Mouse (Mus musculus) left cerebral cortex, adult 18-20 months (tissue): ENCODE results near the gene Lbp. TPM values are rescaled to one million over a fixed set of nuclear protein-coding genes. Genes with fewer than 3 reads are reported as not detected.
A peak's percentile ranks its signal among the peaks of the same experiment; 100 is the strongest.

Experiments
- DNase-seq, 2 experiments: peaks; one replicate each; pipeline ENCODE4 v3.0.0; 2021 to 2022; ENCODE audit warnings: low spot score in 2 of 2, mixed read lengths in 1 of 2
- total RNA-seq, 2 experiments: library from RNA; stranded (reverse); gene quantifications; 2 replicates each; pipeline ENCODE4 v1.2.3; 2021

Gene Lbp
- total RNA-seq, 2 experiments from 2014 or later, result 1.3 to 1.5 TPM

- DNase-seq, result peak; percentile 84 to 85
Observed at GRCm38 (mm10) chr2:158360873-158361677, 54.8 kb downstream of the Lbp start.

GRCm38 (mm10) chr2:158361678-158362320 lies 55.5 kb downstream of the Lbp start:
- no peak for DNase-seq

DNA sequence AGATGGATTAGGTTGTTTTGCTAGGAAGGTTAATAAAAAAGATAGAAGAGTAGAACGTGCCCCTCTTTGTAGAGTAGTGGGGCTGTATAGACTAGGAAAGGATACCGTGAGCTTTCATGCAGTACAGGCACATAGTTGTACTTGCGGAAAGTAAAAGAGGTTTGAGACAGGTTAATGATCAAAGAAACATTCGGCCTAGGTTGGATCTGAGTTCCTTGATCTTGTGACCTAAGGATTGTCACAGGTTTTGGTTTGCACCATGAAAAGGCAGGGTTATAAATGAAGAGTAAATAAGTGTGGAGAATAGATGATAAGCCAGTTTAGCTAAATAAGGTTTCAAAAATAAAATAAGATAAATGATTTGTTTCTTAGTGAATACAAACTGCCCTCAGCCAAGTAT lies 57.9 kb downstream of the Lbp start:
- DNase-seq, result no peak

DNA sequence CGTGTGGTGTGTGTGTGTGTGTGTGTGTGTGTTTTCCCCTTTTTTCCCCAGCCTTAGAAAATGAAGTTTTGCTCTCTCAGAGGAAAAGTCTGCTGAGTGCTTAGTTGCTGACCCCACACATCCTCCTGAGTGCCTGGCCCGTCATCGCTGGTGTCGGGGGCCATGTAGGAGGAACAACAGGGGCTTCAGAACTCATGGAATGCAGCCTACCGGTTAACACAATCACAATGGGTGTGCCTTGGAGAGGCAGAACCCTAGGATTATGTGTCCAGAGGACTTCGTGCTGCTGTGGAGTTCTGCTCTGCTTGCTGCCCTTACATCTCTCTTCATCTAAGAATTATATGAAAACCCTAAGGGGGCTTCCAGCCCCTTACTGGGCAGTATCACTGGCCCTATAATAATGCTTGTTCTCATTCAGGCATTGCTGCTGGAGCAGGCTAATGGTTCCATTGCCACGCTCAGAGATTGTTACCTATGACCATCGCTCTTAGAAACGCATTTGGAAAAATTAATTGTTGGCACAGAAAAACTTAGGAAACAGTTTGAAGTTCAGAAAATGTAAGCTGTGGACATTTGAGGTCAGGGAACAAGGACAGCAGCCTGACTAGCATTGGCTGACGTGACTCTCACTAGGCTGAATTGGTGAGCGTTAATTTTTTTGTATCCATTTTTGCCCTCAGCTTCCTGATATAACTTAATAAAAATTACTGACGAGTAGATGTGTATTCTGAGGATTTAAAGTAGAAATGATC lies 59.0 kb downstream of the Lbp start:
- DNase-seq, result no peak

DNA sequence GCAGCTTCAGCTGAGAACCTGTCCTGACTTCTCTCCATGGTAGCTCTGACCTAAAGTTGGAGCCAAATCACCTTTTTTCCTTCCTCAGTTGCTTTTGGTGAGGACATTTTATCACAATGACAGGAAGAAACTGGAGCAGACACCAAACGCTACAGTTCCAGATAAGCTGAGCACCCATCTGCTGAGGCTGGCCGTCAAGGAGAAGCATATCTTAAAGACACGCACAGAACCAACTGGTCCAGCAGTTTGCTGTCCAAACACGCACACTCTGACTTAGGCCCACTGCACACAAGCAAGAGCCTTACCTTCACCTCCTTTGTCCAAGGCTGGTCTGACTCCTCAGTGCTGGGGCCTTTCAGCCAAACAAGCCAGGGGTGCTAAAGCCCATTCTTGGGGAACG lies 61.4 kb downstream of the Lbp start:
- no peak for DNase-seq

DNA sequence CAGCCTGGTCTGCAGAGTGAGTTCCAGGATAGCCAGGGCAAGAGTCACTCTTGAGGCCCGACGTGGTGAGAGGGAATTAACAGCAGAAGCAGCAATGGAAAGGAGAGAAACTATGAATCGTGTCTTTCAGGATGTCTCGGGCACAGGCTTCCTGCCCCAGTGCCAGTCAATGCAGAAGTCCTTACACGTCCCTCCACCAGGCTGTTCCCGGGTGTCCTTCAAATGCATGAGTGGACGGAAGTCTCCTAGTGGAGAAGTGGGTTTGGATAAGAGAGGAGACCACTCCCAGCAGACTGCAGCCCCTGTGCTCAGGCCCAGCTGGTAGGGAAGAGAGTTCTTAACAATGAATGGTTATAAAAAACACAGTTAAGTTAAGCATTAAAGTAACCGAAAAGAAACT lies 62.0 kb downstream of the Lbp start:
- no peak for DNase-seq

DNA sequence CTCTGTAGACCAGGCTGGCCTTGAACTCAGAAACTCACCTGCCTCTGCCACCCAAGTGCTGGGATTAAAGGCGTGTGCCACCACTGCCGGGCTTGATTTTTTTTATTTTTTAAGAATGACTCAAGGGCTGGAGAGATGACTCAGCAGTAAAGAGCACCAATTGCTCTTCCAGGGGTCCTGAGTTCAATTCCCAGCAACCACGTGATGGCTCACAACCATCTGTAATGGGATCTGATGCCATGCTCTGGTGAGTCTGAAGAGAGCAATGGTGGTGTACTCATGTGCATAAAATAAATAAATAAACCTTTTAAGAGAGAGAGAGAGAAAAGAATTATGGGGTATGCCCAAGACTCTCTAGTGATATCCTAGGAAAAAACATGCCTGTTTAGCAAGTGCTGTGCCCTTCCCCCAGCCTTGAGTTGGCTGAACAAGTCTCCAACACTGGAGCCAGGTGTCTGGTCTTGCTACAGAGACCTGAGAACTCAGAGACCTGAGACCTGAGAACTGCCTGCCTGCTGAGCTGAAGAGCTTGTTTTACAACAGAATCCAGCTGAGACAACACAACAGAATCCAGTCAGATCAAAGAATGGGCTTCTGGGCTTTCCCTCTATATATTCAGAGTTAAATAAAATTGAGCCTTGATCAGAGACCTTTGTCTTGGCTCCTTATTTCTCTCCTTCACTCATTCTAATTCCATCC lies 63.3 kb downstream of the Lbp start:
- no peak for DNase-seq

DNA sequence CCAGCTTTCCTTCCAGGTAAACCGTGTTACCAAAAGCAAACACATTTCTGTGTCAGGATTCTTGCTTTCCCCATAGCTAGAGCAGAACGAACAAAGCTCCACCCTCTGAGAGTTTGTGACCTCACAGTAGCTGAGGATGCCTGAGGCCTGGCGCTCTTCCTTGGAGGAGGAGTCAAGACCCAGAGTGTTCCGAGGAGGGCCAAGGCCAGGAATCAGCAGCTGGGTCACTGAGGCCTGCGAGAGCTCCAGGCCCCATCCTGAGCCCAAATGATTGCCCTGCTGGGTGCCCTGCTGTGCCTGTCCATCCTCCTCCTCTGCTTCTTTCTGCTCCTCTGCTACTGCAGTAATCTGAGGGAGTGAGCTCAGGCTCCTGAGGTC lies 63.9 kb downstream of the Lbp start:
- no peak for DNase-seq

DNA sequence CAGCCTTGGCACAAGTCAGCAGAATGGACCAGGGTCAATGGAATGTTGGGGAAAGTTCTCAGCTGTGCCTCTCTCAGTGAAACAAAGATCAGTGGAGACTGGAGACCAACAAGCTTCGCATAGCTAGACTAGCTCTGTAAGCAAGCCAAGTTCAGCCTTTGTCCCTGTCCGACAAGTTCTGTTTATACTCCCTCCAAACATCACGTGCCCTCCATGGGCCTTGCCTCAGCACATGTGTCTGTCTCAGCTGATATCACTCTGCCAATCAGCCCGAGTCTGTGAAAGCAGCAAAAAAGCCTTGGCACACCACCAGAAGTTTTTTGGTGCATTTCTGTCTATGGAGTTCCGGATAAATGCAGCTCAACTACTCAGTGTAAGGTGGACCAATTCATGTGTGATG lies 66.8 kb downstream of the Lbp start:
- DNase-seq, result no peak

- no peak for DNase-seq
Observed at GRCm38 (mm10) chr2:158373516-158373915, 67.2 kb downstream of the Lbp start.

- peak; percentile 93 to 95 for DNase-seq
Observed at GRCm38 (mm10) chr2:158375443-158376122, 69.3 kb downstream of the Lbp start, which contains the start of gene Snhg11. TSS of gene Snhg11 (plus strand) at chr2:158375638.

GRCm38 (mm10) chr2:158376123-158376687 lies 69.9 kb downstream of the Lbp start:
- DNase-seq, result no peak

GRCm38 (mm10) chr2:158376798-158377197 lies 70.5 kb downstream of the Lbp start:
- peak; percentile 54 for DNase-seq

DNA sequence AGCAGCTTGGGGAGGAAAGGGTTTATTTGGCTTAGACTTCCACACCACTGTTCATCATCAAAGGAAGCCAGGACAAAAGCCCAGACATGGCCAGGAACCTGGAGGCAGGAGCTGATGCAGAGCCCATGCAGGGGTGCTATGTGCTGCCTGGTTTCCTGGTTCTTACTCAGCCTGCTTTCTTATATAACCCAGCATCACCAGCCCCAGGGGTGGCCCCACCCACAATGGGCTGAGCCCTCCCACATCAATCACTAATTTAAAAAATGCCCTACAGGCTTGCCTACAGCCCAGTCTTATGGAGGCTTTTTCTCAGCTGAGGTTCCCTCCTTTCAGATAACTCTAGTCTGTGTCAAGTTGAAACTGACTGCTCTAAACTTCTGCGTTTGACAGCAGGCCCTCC lies 71.5 kb downstream of the Lbp start:
- peak; percentile 41 to 43 for DNase-seq

DNA sequence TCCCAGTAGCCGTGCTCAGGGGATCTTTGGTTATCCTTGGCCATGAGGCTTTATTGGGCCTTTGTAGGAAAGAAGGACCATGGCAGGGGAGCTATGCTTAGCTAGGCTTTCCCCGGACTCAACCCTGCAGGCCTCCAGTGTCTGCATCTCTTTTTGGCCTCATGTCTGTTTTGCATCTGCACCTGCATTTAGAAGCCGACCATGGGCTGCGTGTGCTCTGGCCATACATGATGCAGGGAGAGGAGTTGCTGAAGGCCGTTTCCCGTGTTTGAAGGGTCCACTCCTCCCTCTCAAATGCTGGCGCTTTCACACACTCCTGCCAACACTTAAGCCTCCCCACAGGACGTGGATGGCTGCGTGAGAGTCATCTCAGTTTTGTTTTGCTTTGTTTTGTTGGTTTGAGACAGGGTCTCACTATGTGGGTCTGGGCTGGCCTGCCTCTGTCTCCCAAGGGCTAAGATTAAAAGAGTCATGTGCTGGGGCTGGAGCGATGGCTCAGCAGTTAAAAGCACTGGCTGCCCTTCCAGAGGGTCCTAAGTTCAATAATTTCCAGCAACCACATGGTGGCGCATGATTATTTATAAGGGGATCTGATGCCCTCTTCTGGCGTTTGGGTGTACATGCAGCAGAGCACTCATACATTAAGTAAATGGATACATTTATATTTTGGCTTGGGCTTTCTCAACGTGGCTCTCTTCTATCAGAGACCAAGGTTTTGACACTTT lies 73.2 kb downstream of the Lbp start:
- peak; percentile 55 to 60 for DNase-seq

Other genes starting within 250 kb of the Lbp start
- 10 to 100 TPM; 10.7 to 10.8 TPM for gene Tgm2, start 160.1 kb upstream of the Lbp start, total RNA-seq
- 1 to 10 TPM; 3.2 to 3.8 TPM for gene D630003M21Rik, start 77.3 kb upstream of the Lbp start, total RNA-seq
- not detected for gene Bpi, start 48.4 kb upstream of the Lbp start, total RNA-seq
- gene Snhg11, start 69.1 kb downstream of the Lbp start, total RNA-seq, result 100 to 1,000 TPM; 627 to 661 TPM
- 100 to 1,000 TPM; 110 to 112 TPM for gene Ralgapb, start 103.4 kb downstream of the Lbp start, total RNA-seq
- gene Adig, start 196.1 kb downstream of the Lbp start, total RNA-seq, result not detected
- not detected for gene Arhgap40, start 206.3 kb downstream of the Lbp start, total RNA-seq